Mouse (Mus musculus) kidney, adult 11 months (tissue): ENCODE measurements around the gene Pcyt1a.
A peak's percentile ranks its signal among the peaks of the same experiment; 100 is the strongest.

ENCODE experiments used
- DNase-seq: peaks from one replicate; pipeline ENCODE4 v3.0.0; 2022

The Pcyt1a gene

GRCm38 (mm10) chr16:32479415-32479814, 48.7 kb downstream of the Pcyt1a start:
- DNase-seq = no peak

GRCm38 (mm10) chr16:32484431-32484871, 53.7 kb downstream of the Pcyt1a start:
- peak; percentile 91 for DNase-seq

GRCm38 (mm10) chr16:32485209-32485608, 54.5 kb downstream of the Pcyt1a start:
- DNase-seq = no peak

- DNase-seq = no peak
Measured at GRCm38 (mm10) chr16:32486046-32486445, 55.3 kb downstream of the Pcyt1a start.

GRCm38 (mm10) chr16:32487234-32488111, 56.8 kb downstream of the Pcyt1a start, which contains the start of gene Slc51a:
TSS of gene Slc51a (minus strand) at chr16:32487879.
- DNase-seq = peak; percentile 87

GRCm38 (mm10) chr16:32488939-32489338, 58.2 kb downstream of the Pcyt1a start:
- DNase-seq = peak; percentile 61

GRCm38 (mm10) chr16:32494371-32494770, 63.6 kb downstream of the Pcyt1a start:
- peak; percentile 52 for DNase-seq

GRCm38 (mm10) chr16:32495965-32496364, 65.2 kb downstream of the Pcyt1a start, which contains the start of gene Zdhhc19:
TSS of gene Zdhhc19 (plus strand) at chr16:32496265.
- no peak for DNase-seq

- DNase-seq = no peak
Measured at GRCm38 (mm10) chr16:32498996-32499395, 68.3 kb downstream of the Pcyt1a start.

- DNase-seq = peak; percentile 69
Measured at GRCm38 (mm10) chr16:32499430-32500037, 68.8 kb downstream of the Pcyt1a start.

- no peak for DNase-seq
Measured at GRCm38 (mm10) chr16:32501459-32501858, 70.7 kb downstream of the Pcyt1a start.

- DNase-seq = no peak
Measured at GRCm38 (mm10) chr16:32502621-32503335, 72.1 kb downstream of the Pcyt1a start.

GRCm38 (mm10) chr16:32503633-32504032, 72.9 kb downstream of the Pcyt1a start:
- DNase-seq = no peak

GRCm38 (mm10) chr16:32506298-32506697, 75.6 kb downstream of the Pcyt1a start:
- DNase-seq = no peak

GRCm38 (mm10) chr16:32506868-32507267, 76.1 kb downstream of the Pcyt1a start:
- no peak for DNase-seq

- DNase-seq = no peak
Measured at GRCm38 (mm10) chr16:32507407-32507806, 76.7 kb downstream of the Pcyt1a start.

- no peak for DNase-seq
Measured at GRCm38 (mm10) chr16:32508035-32508434, 77.3 kb downstream of the Pcyt1a start.

GRCm38 (mm10) chr16:32508506-32509065, 77.9 kb downstream of the Pcyt1a start:
- DNase-seq = no peak

GRCm38 (mm10) chr16:32509066-32509942, 78.6 kb downstream of the Pcyt1a start:
- no peak for DNase-seq

GRCm38 (mm10) chr16:32510399-32511337, 79.9 kb downstream of the Pcyt1a start:
- DNase-seq = no peak

- DNase-seq = no peak
Measured at GRCm38 (mm10) chr16:32511338-32511734, 80.6 kb downstream of the Pcyt1a start.
